Mouse (Mus musculus) bone marrow macrophage, adult 2 months (primary cell): ENCODE results near the gene Pmp22.

Experiments used
- CTCF ChIP-seq: IDR thresholded peaks from 2 replicates; pipeline ENCODE4 v1.5.1; 2012; ENCODE audit warnings: low read depth, mild to moderate bottlenecking, low read length, moderate library complexity
- POLR2A ChIP-seq: IDR thresholded peaks from 2 replicates; pipeline ENCODE4 v1.6.1; 2012; ENCODE audit warnings: mild to moderate bottlenecking, low read depth, low read length, borderline replicate concordance

- TF ChIP-seq CTCF: no peak
- TF ChIP-seq POLR2A: no peak
These were observed 17.8 kb downstream of the Pmp22 start for GRCm38 (mm10) chr11:63146601-63147000.
